Mouse (Mus musculus): ENCODE results near the gene Arhgap17. TPM values are rescaled to one million over a fixed set of nuclear protein-coding genes. Genes with fewer than 3 reads are reported as not detected.

Gene Arhgap17
- polyA plus RNA-seq, 1 experiment from 2014 or later = 12.5 TPM

- H3K27me3 ChIP-seq = no peaks in the 10 kb centered on the region
- no peak overlapping the region for H3K27ac ChIP-seq
- peaks cover 88% of the 10 kb centered on the region for H3K36me3 ChIP-seq (ENCODE audit: poor library complexity, severe bottlenecking)
- WGBS = 81% methylated on average over 7 of the region's 7 CpGs
- no peaks in the 10 kb centered on the region for H3K4me1 ChIP-seq
- H3K9ac ChIP-seq = no peak overlapping the region
- H3K9me3 ChIP-seq (replicated peaks) = no peaks in the 10 kb centered on the region
- no peak overlapping the region for H3K4me3 ChIP-seq
- no peak for ATAC-seq
- no peak overlapping the region for H3K4me2 ChIP-seq
Measured at GRCm38 (mm10) chr7:123295423-123295822, 74.3 kb downstream of the Arhgap17 start.

GRCm38 (mm10) chr7:123293898-123294297 is 75.8 kb downstream of the Arhgap17 start:
- H3K9ac ChIP-seq = no peak overlapping the region
- 95% methylated on average over 7 of the region's 7 CpGs for WGBS
- H3K4me1 ChIP-seq = no peaks in the 10 kb centered on the region
- H3K36me3 ChIP-seq (ENCODE audit: poor library complexity, severe bottlenecking) = peaks cover 88% of the 10 kb centered on the region
- H3K27me3 ChIP-seq = no peaks in the 10 kb centered on the region
- H3K4me3 ChIP-seq = no peak overlapping the region
- no peaks in the 10 kb centered on the region for H3K9me3 ChIP-seq (replicated peaks)
- no peak overlapping the region for H3K27ac ChIP-seq
- no peak overlapping the region for H3K4me2 ChIP-seq
- ATAC-seq = no peak

GRCm38 (mm10) chr7:123291942-123292341 is 77.8 kb downstream of the Arhgap17 start:
- no peak overlapping the region for H3K27ac ChIP-seq
- H3K9me3 ChIP-seq (replicated peaks) = no peaks in the 10 kb centered on the region
- H3K36me3 ChIP-seq (ENCODE audit: poor library complexity, severe bottlenecking) = peaks cover 92% of the 10 kb centered on the region
- no peak overlapping the region for H3K4me3 ChIP-seq
- H3K9ac ChIP-seq = no peak overlapping the region
- H3K4me1 ChIP-seq = no peaks in the 10 kb centered on the region
- no peaks in the 10 kb centered on the region for H3K27me3 ChIP-seq
- no peak for ATAC-seq
- H3K4me2 ChIP-seq = no peak overlapping the region
- WGBS = 95% methylated on average over 8 of the region's 8 CpGs

- Histone ChIP-seq H3K4me2 (no peak overlapping the region), H3K27ac (no peak overlapping the region), H3K36me3 (ENCODE audit: poor library complexity, severe bottlenecking) (peaks cover 88% of the 10 kb centered on the region), H3K4me3 (no peak overlapping the region), H3K9ac (no peak overlapping the region), H3K9me3 (replicated peaks) (no peaks in the 10 kb centered on the region), H3K27me3 (no peaks in the 10 kb centered on the region), H3K4me1 (no peaks in the 10 kb centered on the region)
- ATAC-seq = no peak
- WGBS = 85% methylated on average over 4 of the region's 4 CpGs
Measured at GRCm38 (mm10) chr7:123289176-123289575, 80.5 kb downstream of the Arhgap17 start.

- Histone ChIP-seq H3K27me3 (no peaks in the 10 kb centered on the region), H3K9me3 (replicated peaks) (no peaks in the 10 kb centered on the region), H3K36me3 (ENCODE audit: poor library complexity, severe bottlenecking) (peaks cover 76% of the 10 kb centered on the region), H3K4me3 (no peak overlapping the region), H3K9ac (no peak overlapping the region), H3K4me1 (no peaks in the 10 kb centered on the region), H3K27ac (no peak overlapping the region), H3K4me2 (no peak overlapping the region)
- ATAC-seq = no peak
- WGBS = 79% methylated on average over 3 of the region's 3 CpGs
Measured at GRCm38 (mm10) chr7:123287903-123288302, 81.8 kb downstream of the Arhgap17 start.

GRCm38 (mm10) chr7:123285896-123286295 is 83.8 kb downstream of the Arhgap17 start:
- no peak overlapping the region for H3K9ac ChIP-seq
- no peaks in the 10 kb centered on the region for H3K4me1 ChIP-seq
- H3K27me3 ChIP-seq = no peaks in the 10 kb centered on the region
- no peak for ATAC-seq
- no peak overlapping the region for H3K27ac ChIP-seq
- no peak overlapping the region for H3K4me2 ChIP-seq
- no peak overlapping the region for H3K4me3 ChIP-seq
- no peaks in the 10 kb centered on the region for H3K9me3 ChIP-seq (replicated peaks)
- H3K36me3 ChIP-seq (ENCODE audit: poor library complexity, severe bottlenecking) = peaks cover 56% of the 10 kb centered on the region
- WGBS = 97% methylated on average over 5 of the region's 5 CpGs

GRCm38 (mm10) chr7:123283826-123284225 is 85.9 kb downstream of the Arhgap17 start:
- Histone ChIP-seq H3K27me3 (no peaks in the 10 kb centered on the region), H3K4me2 (no peak overlapping the region), H3K4me3 (no peak overlapping the region), H3K9me3 (replicated peaks) (no peaks in the 10 kb centered on the region), H3K27ac (no peak overlapping the region), H3K36me3 (ENCODE audit: poor library complexity, severe bottlenecking) (peaks cover 54% of the 10 kb centered on the region), H3K4me1 (no peaks in the 10 kb centered on the region), H3K9ac (no peak overlapping the region)
- no peak for ATAC-seq
- 79% methylated on average over 4 of the region's 4 CpGs for WGBS

GRCm38 (mm10) chr7:123279797-123280196 is 89.9 kb downstream of the Arhgap17 start:
- Histone ChIP-seq H3K4me1 (no peaks in the 10 kb centered on the region), H3K9ac (no peak overlapping the region), H3K9me3 (replicated peaks) (no peaks in the 10 kb centered on the region), H3K36me3 (ENCODE audit: poor library complexity, severe bottlenecking) (peaks cover 46% of the 10 kb centered on the region), H3K4me3 (no peak overlapping the region), H3K27ac (no peak overlapping the region), H3K4me2 (no peak overlapping the region), H3K27me3 (no peaks in the 10 kb centered on the region)
- ATAC-seq = no peak
- WGBS = 92% methylated on average over 4 of the region's 4 CpGs

- WGBS = 94% methylated on average over 4 of the region's 4 CpGs
- no peak overlapping the region for H3K9ac ChIP-seq
- H3K27ac ChIP-seq = no peak overlapping the region
- H3K9me3 ChIP-seq (replicated peaks) = no peaks in the 10 kb centered on the region
- H3K4me2 ChIP-seq = no peak overlapping the region
- ATAC-seq = no peak
- H3K4me1 ChIP-seq = no peaks in the 10 kb centered on the region
- H3K36me3 ChIP-seq (ENCODE audit: poor library complexity, severe bottlenecking) = peaks cover 44% of the 10 kb centered on the region
- H3K27me3 ChIP-seq = no peaks in the 10 kb centered on the region
- no peak overlapping the region for H3K4me3 ChIP-seq
Measured at GRCm38 (mm10) chr7:123276568-123276967, 93.1 kb downstream of the Arhgap17 start.

GRCm38 (mm10) chr7:123273056-123273455 is 96.7 kb downstream of the Arhgap17 start:
- H3K4me2 ChIP-seq = no peak overlapping the region
- H3K27me3 ChIP-seq = no peaks in the 10 kb centered on the region
- 77% methylated on average over 11 of the region's 11 CpGs for WGBS
- peaks cover 19% of the 10 kb centered on the region for H3K36me3 ChIP-seq (ENCODE audit: poor library complexity, severe bottlenecking)
- no peaks in the 10 kb centered on the region for H3K9me3 ChIP-seq (replicated peaks)
- no peaks in the 10 kb centered on the region for H3K4me1 ChIP-seq
- no peak overlapping the region for H3K9ac ChIP-seq
- ATAC-seq = no peak
- H3K4me3 ChIP-seq = no peak overlapping the region
- no peak overlapping the region for H3K27ac ChIP-seq

GRCm38 (mm10) chr7:123258103-123258502 is 111.6 kb downstream of the Arhgap17 start:
- 95% methylated on average over 8 of the region's 8 CpGs for WGBS
- Histone ChIP-seq H3K4me3 (no peak overlapping the region), H3K4me1 (0 out of 2 replicates have a peak, but pooled peaks cover 3% of the 10 kb centered on the region), H3K9ac (no peak overlapping the region), H3K36me3 (ENCODE audit: poor library complexity, severe bottlenecking) (no peaks in the 10 kb centered on the region), H3K9me3 (replicated peaks) (no peaks in the 10 kb centered on the region), H3K4me2 (no peak overlapping the region), H3K27ac (no peak overlapping the region), H3K27me3 (no peaks in the 10 kb centered on the region)
- no peak for ATAC-seq

- Histone ChIP-seq H3K27ac (no peak overlapping the region), H3K4me1 (0 out of 2 replicates have a peak, but pooled peaks cover 3% of the 10 kb centered on the region), H3K4me3 (no peak overlapping the region), H3K4me2 (no peak overlapping the region), H3K9me3 (replicated peaks) (no peaks in the 10 kb centered on the region), H3K27me3 (no peaks in the 10 kb centered on the region), H3K36me3 (ENCODE audit: poor library complexity, severe bottlenecking) (no peaks in the 10 kb centered on the region), H3K9ac (no peak overlapping the region)
- ATAC-seq = no peak
- 89% methylated on average over 14 of the region's 14 CpGs for WGBS
Measured at GRCm38 (mm10) chr7:123254196-123254970, 115.3 kb downstream of the Arhgap17 start.

GRCm38 (mm10) chr7:123253396-123253795 is 116.3 kb downstream of the Arhgap17 start:
- 0 out of 2 replicates have a peak, but pooled peaks cover 3% of the 10 kb centered on the region for H3K4me1 ChIP-seq
- ATAC-seq = no peak
- H3K9ac ChIP-seq = no peak overlapping the region
- no peak overlapping the region for H3K4me2 ChIP-seq
- H3K27me3 ChIP-seq = no peaks in the 10 kb centered on the region
- no peaks in the 10 kb centered on the region for H3K36me3 ChIP-seq (ENCODE audit: poor library complexity, severe bottlenecking)
- H3K9me3 ChIP-seq (replicated peaks) = no peaks in the 10 kb centered on the region
- no peak overlapping the region for H3K4me3 ChIP-seq
- H3K27ac ChIP-seq = no peak overlapping the region
- WGBS = 73% methylated on average over 7 of the region's 7 CpGs
